Mouse (Mus musculus): ENCODE measurements at regions not wholly inside any gene's neighbourhood (a gene's known extent, or its start where the extent isn't known, plus 50 kb on each side); places are given as distances from the start of the nearest gene placed in this dataset.

- no peak for DNase-seq
These were observed 61.6 kb downstream of the Gm10295 start for GRCm38 (mm10) chr7:71289702-71290101.

- DNase-seq = no peak
These were observed 62.0 kb downstream of the Gm10295 start for GRCm38 (mm10) chr7:71289266-71289665.

- DNase-seq = no peak
These were observed 63.8 kb downstream of the Gm10295 start for GRCm38 (mm10) chr7:71287441-71287840.

DNA sequence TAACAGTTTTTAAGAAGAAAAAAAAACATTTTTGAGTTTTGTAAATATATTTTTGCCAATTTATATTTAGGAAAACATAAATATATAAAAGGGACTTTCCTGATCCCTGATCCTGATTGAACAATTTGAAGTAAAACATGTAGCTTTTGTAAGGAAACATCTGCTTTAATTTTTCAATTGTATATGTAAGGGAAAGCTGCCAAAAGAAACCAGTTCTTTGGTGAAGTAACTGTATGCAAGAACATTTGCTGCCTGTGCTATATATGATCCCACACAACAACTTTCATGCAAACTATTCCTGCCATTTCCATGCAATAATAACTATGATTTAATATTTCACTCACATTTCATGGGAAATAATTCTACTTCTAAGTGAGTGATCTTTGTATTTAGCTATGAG lies 67.0 kb downstream of the Gm10295 start:
- no peak for DNase-seq

DNA sequence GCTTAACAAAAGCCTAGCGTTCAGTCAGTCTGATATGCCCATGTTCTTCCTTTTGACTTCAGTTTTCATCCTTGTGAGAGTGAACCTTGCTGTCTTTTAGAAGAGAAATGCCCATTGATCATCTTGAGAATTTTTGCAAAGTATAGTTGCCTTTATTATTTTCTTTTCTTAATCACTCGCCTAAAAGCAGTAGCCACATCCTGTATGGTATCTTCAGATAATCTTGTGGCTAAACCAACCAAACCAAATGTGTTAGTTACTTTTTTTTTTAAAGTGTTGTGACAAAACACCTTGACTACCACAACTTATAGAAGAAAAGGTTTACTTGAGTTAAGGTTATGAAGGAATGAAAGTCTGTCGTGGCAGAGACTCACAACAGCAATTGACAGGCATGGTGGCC lies 67.9 kb downstream of the Gm10295 start:
- DNase-seq = no peak

- DNase-seq = no peak
These were observed 85.2 kb downstream of the Gm10295 start for GRCm38 (mm10) chr7:71266101-71266500.

DNA sequence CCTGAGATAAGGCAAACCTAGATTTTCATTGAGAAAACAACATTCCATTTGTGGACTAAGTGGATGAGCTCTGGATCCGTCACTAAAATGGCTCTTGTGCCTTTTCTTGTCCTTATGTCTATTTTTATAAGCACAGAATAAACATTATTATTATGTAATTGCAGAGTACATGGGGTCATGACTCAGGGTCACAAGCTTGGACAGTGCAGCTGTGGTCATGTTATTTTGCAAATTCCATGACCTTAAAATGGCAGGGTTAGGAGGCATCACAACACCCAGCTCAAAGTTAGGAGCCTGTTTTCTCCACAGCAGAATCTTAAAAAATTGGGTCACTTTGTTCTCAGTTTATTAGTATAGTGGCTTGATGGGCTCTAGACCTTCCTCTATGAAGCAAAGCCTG lies 87.2 kb downstream of the Gm10295 start:
- peak; percentile 26 to 66 for DNase-seq

DNA sequence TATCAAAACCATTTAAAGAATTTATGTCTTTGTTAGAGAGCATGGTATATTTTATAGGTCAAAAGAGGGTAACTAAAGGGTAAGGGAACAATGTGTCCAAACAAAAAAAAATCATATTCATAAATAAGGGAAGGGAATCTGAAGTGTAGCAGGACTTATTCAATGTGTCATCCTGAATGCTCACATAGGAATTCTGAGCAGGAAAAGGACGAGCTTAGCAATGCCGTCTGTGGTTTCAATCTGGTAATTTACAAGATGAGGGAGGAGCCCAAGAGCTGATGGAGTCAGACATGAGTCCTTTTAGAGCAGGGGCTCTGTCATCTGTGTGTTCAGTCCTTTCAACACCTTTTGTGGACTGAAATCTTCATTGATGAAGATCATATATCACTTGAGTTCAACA lies 101.6 kb downstream of the Gm10295 start:
- DNase-seq = no peak

GRCm38 (mm10) chr7:71249216-71249615 lies 102.1 kb downstream of the Gm10295 start:
- DNase-seq = peak; percentile 55 to 57

DNA sequence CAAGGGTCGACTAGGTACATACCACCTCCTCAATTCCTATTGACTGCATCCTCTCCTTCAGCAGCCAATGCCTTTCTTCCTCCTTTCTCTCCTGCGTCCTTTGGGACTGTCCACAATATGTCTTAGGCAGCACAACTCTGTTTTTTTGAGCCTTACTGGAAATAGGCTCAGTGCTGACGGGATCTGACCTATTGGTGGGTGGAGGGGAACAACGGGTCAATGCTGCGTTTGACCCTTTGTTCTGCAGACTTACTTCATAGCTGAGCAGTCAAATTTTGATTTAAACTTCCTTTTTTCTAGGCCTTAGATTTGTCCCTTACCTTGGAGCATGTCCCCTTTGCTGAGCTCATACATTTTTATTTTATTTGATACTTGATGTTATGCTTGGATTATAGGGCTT lies 103.4 kb downstream of the Gm10295 start:
- DNase-seq = peak; percentile 29 to 71

- DNase-seq = no peak
These were observed 108.8 kb downstream of the Gm10295 start for GRCm38 (mm10) chr7:71242379-71242911.

DNA sequence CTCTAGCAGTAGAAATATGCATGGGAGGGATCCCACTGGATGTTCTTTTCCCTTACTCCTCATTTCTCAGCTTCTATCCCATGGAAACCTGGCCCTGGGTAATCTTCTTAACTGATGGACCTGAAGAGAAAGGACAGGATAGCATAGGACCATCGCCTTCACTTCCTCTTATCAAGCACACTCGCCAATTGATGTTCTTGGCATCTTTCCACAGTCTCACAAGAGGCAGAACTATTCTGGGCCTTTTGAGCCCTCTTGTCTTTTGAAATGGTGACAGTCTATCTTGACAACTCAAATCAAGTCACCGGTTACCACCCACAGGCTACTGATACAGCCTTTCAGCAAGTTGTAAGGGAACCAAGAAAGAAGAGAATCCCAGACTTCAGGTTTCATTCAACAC lies 112.1 kb downstream of the Gm10295 start:
- DNase-seq = no peak

DNA sequence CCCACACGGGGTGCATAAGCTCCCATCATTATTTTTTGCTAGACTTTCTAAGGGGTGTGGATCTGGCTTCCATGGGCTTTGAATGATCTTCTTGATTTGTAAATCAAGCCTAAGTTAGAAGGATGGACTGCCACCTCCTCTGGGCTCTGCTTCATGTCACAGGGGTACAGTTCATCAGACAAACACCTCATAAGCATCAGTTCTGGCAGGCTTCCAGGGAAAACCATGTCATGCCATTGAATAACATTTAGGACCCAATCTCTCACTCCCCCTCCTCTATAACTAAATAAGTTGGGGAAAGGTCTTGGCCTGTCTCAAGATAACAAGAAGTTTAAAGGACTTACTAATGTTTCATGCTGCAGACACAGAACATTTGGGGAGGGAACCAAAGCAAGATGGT lies 115.0 kb downstream of the Gm10295 start:
- DNase-seq = no peak

DNA sequence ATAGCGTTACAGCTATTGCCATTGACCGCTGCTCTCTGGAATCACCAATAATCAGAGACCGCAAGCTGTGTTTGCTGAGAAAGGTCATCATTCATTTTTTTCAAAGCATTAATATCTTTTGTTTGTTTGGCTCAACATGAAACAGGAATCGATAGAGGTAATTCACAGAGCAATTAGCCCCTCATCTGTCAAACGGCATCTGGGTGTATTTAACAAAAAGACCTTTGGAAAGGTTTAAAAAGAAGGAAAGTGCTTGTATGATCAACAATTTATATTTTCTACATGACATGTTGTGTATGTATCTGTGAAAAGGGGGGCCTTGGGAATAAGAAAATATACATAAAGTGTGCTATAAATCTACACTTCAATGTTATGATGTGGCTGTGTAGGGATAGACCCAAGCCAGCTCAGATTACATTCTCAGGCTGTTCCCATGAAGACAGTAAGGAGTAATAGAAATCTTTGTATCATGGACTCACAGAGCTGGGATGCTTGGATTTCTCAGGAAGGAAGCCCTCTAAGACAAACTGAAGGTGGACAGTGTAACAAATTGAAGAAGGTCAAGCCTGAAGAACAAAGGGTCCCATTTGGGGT lies 117.0 kb downstream of the Gm10295 start:
- no peak for DNase-seq

DNA sequence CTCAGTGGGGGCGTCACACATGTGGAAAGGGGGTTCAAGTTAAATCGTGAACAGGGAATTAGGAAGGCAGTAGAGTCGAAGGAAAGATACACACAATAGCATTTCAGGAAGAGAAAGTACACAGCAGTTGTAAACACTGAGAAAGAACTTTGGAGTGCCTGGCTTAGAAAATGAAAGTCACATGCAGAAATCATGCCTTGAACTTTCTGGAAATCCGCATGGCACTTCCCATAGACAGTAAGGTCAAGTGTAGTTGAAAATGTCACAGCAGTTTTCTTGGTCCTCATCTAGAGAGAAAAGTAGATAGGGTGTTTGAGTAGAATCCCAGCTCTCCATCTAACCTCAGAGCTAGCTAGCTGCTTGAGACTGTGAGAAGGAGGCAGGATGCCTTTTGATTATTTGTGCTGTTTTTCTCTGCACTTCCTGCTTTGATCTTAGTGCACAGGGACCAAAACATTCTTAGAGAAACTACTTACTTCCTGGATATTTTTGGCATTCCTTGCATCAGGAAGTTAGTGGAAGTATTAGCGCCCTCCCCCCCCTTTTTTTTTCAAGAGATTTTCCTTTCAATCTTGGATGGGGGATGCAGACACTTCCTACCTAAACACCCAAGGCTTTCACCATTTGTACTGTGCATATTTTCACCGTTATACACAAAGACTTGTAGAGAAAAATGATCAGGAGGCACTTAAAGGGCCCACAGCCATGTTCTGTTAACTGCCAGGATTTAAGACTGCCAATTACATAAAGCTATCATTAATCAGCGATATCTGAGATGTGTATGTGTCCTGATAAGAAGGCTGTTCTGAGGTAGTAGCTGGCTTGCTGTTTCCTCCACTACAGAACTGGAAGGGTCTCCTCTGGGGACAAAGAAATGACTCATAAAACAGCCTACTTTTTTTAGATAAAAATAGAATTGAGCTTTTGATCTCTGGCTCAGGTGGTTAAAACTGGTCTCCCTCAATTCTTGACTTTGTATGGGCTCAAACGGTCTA lies 118.2 kb downstream of the Gm10295 start:
- no peak for DNase-seq

- no peak for DNase-seq
These were observed 120.3 kb downstream of the Gm10295 start for GRCm38 (mm10) chr7:71230901-71231477.

DNA sequence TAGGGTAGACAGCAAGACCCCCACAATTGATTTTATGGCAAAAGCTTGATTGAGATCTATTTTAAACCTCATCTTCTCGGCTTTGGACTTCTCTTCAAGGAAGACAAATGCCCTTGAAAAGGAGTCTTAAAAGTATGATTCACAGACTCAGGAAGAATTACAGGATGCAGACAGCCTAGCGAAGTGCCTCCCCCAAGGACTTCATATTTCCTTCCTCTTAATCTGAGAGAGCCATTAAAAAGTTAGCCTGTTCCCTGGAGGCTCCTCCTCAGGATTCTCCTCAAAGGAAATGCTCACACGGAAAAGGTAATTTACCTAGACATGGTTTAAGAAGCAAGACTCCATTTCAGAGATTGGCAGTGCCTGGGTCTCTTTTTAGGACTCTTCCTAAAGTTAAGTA lies 122.1 kb downstream of the Gm10295 start:
- no peak for DNase-seq

GRCm38 (mm10) chr7:71224320-71224865 lies 126.9 kb downstream of the Gm10295 start:
- DNase-seq = no peak

DNA sequence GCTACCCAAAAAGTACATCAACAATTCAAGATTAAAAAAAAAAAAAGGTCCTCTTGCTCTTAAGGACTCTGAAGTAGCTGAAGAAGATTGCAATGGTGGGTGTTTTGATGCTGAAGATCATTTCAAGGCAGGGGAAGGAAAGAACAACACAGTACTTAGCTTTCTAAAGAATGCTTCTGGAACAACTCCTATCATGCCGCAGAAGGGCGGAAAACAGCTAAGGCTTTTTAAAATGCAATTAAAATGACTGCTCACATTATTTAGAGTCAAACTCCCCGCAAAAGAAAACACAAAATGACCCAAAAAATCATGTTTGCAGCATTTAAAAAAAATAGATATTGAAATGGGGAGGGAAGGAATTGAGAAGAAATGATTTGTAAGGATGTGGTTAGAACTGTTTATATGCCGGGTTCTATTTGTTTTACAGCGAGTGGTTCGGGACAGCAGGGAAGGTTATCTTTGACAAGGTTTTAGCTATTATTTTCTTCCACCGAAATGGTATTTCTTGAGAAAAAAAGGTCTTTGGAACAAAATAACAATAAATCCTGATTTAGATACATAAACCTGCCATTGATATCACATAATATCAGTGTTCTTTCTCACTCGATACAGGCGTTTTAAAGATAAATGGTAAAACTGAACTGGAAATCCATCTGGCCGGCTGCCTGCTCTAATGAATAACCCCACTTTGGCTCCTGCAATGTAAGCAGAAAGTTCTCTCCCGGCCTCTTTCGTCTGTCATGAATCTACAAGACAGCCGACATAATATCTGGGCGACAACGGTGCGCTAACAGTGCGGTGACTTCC lies 127.6 kb downstream of the Gm10295 start:
- DNase-seq = peak; percentile 77

DNA sequence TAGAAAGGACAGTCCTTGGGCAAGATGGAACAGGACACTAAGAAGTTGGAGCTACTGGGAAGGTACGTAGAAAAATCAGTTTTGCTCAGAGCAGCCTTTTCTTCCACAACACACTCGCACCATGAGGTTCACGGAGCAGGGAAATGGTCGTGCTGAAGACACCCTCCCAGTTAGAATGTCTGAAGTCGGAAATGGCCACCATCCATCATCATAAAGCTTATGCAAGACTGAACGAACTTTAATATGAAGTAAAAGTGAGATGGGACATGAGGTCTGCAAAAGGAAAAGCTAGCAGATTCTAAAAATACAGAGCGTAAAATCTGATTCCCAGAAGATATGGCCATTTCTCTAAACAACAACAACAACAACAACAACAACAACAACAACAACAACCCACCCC lies 133.9 kb downstream of the Gm10295 start:
- no peak for DNase-seq

GRCm38 (mm10) chr7:71216808-71217207 lies 134.5 kb downstream of the Gm10295 start:
- DNase-seq = peak; percentile 71 to 73

- peak in 1 of 2 experiments; percentile 60 for DNase-seq
These were observed 136.7 kb downstream of the Gm10295 start for GRCm38 (mm10) chr7:71214500-71215055.

Data from kidney, postnatal 36 days (tissue).